Mouse (Mus musculus): ENCODE data around the gene Ube2g2. TPM values are rescaled to one million over a fixed set of nuclear protein-coding genes. Genes with fewer than 3 reads are reported as not detected.

Ube2g2 gene
- total and polyA plus RNA-seq, 3 experiments = 53.5 to 80.9 (median 74.6) TPM

- peak within 1 kb of the TSS; percentile 94 for H3K9ac ChIP-seq (ENCODE audit: low read depth, low read length)
- H3K79me2 ChIP-seq (replicated peaks; ENCODE audit: control insufficient read depth, insufficient read depth, low read length) = peaks cover 1% of the 10 kb centered on the region; the same call in 1 of the 2 replicates
- WGBS = under 1% methylated on average over 64 of the region's 64 CpGs
- intact Hi-C loops (cut with DNase I) = loop anchor here (2.0 to 5.0 kb wide), 2 partner anchors 41 to 164 kb away; partner anchors contain the start of genes Adarb1 and Ube2g2
- peaks cover 15% of the 10 kb centered on the region for H3K4me1 ChIP-seq (ENCODE audit: control insufficient read depth, insufficient read depth, low read length)
- peak within 1 kb of the TSS; percentile 91 for H3K27ac ChIP-seq
- peak within 1 kb of the TSS; percentile 65 for H3K4me3 ChIP-seq
- DNase-seq = peak; percentile 96 to 98
- peaks cover 10% of the 10 kb centered on the region for H3K36me3 ChIP-seq (ENCODE audit: control insufficient read depth, insufficient read depth, low read length)
- TF ChIP-seq POLR2A (IDR thresholded peaks at IDR 0.05; ENCODE audit: insufficient read depth, low read depth, low read length) (peak; percentile 99), EP300 (IDR thresholded peaks at IDR 0.05; ENCODE audit: insufficient read depth, low read depth, low read length) (peak; percentile 60), CTCF (IDR thresholded peaks at IDR 0.05) (no peak)
- H3K27me3 ChIP-seq (ENCODE audit: control insufficient read depth, insufficient read depth, low read length) = no peaks in the 10 kb centered on the region
These were observed 40.4 kb upstream of the Ube2g2 start, which contains the start of gene Pttg1ip for GRCm38 (mm10) chr10:77581408-77582284. Gene Pttg1ip, plus strand, starts transcription at chr10:77581720.

- Histone ChIP-seq H3K27me3 (ENCODE audit: control insufficient read depth, insufficient read depth, low read length) (no peaks in the 10 kb centered on the region), H3K4me3 (peak overlapping the region; percentile 65), H3K4me1 (ENCODE audit: control insufficient read depth, insufficient read depth, low read length) (peaks cover 20% of the 10 kb centered on the region), H3K36me3 (ENCODE audit: control insufficient read depth, insufficient read depth, low read length) (peaks cover 11% of the 10 kb centered on the region), H3K79me2 (replicated peaks; ENCODE audit: control insufficient read depth, insufficient read depth, low read length) (peaks cover 5% of the 10 kb centered on the region), H3K9ac (ENCODE audit: low read depth, low read length) (peak overlapping the region; percentile 94), H3K27ac (peak overlapping the region; percentile 91)
- TF ChIP-seq POLR2A (IDR thresholded peaks at IDR 0.05; ENCODE audit: insufficient read depth, low read depth, low read length) (no peak), EP300 (IDR thresholded peaks at IDR 0.05; ENCODE audit: insufficient read depth, low read depth, low read length) (no peak), CTCF (IDR thresholded peaks at IDR 0.05) (no peak)
- DNase-seq = no peak
- 3% methylated on average over 8 of the region's 8 CpGs for WGBS
- intact Hi-C loops (cut with DNase I) = loop anchor here (2.0 to 5.0 kb wide), 2 partner anchors 41 to 165 kb away; partner anchors contain the start of genes Adarb1 and Ube2g2
These were observed 39.8 kb upstream of the Ube2g2 start for GRCm38 (mm10) chr10:77582285-77582618.

GRCm38 (mm10) chr10:77583795-77584422 is 38.2 kb upstream of the Ube2g2 start:
- peak overlapping the region; percentile 7; the same call in 1 of the 2 replicates for H3K4me3 ChIP-seq
- H3K27me3 ChIP-seq (ENCODE audit: control insufficient read depth, insufficient read depth, low read length) = no peaks in the 10 kb centered on the region
- H3K79me2 ChIP-seq (replicated peaks; ENCODE audit: control insufficient read depth, insufficient read depth, low read length) = peaks cover 9% of the 10 kb centered on the region
- H3K27ac ChIP-seq = peak overlapping the region; percentile 91
- H3K36me3 ChIP-seq (ENCODE audit: control insufficient read depth, insufficient read depth, low read length) = peaks cover 11% of the 10 kb centered on the region
- intact Hi-C loops (cut with DNase I) = loop anchor here (2.0 to 5.0 kb wide), 2 partner anchors 39 to 167 kb away; partner anchors contain the start of genes Adarb1 and Ube2g2
- TF ChIP-seq POLR2A (IDR thresholded peaks at IDR 0.05; ENCODE audit: insufficient read depth, low read depth, low read length) (peak; percentile 46; the same call in 1 of the 2 replicates), EP300 (IDR thresholded peaks at IDR 0.05; ENCODE audit: insufficient read depth, low read depth, low read length) (peak; percentile 64), CTCF (IDR thresholded peaks at IDR 0.05) (no peak)
- WGBS = 23% methylated on average over 10 of the region's 10 CpGs
- no peak overlapping the region for H3K9ac ChIP-seq (ENCODE audit: low read depth, low read length)
- peaks cover 23% of the 10 kb centered on the region for H3K4me1 ChIP-seq (ENCODE audit: control insufficient read depth, insufficient read depth, low read length)
- DNase-seq = peak; percentile 59 to 65

GRCm38 (mm10) chr10:77586637-77587036 is 35.4 kb upstream of the Ube2g2 start:
- Histone ChIP-seq H3K9ac (ENCODE audit: low read depth, low read length) (no peak overlapping the region), H3K36me3 (ENCODE audit: control insufficient read depth, insufficient read depth, low read length) (peaks cover 11% of the 10 kb centered on the region), H3K4me1 (ENCODE audit: control insufficient read depth, insufficient read depth, low read length) (peaks cover 27% of the 10 kb centered on the region), H3K4me3 (no peak overlapping the region), H3K79me2 (replicated peaks; ENCODE audit: control insufficient read depth, insufficient read depth, low read length) (peaks cover 12% of the 10 kb centered on the region), H3K27me3 (ENCODE audit: control insufficient read depth, insufficient read depth, low read length) (no peaks in the 10 kb centered on the region), H3K27ac (no peak overlapping the region)
- peak in 1 of 2 experiments; percentile 17 for DNase-seq
- WGBS = 78% methylated on average over 3 of the region's 3 CpGs
- no peak for TF ChIP-seq CTCF (IDR thresholded peaks at IDR 0.05)
- TF ChIP-seq EP300 (IDR thresholded peaks at IDR 0.05; ENCODE audit: insufficient read depth, low read depth, low read length) = no peak
- no peak for TF ChIP-seq POLR2A (IDR thresholded peaks at IDR 0.05; ENCODE audit: insufficient read depth, low read depth, low read length)
- intact Hi-C loops (cut with DNase I) = no loop called here

DNA sequence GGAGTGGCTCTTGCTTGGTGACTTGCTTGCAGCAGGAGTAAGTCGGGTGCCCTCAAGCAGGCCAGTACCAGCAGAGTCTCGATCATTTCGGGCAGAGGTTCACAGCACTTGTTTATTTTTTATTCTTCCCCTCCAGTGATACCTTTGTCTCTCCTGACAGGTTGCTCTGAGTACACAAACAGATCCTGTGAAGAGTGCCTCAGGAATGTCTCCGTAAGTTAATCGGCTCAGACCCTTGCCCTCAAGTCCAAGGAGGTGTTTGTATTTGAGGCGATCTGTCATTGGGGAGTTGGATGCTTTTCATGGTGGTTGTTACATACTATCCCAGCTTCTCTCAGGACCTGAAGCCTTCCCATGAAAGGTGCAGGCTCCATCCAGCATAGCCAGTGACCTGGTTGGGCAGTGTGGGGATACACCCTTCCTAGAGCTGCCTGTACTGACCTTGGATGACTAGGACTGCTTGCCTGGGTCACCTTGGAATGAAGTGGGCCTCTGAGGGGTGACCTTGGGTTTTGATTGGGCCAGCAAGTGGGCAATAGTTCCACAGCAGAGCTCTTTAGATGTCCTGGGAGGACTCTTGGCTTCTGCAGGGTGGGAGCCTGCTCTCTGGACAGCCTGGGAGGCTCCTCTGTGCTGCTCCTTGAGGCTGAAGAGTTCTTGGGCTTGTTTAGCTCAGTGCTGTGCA is 34.8 kb upstream of the Ube2g2 start:
- H3K36me3 ChIP-seq (ENCODE audit: control insufficient read depth, insufficient read depth, low read length) = peaks cover 11% of the 10 kb centered on the region
- 91% methylated on average over 6 of the region's 6 CpGs for WGBS
- peak in 1 of 2 experiments; percentile 16 for DNase-seq
- no peak overlapping the region for H3K4me3 ChIP-seq
- intact Hi-C loops (cut with DNase I) = no loop called here
- H3K27ac ChIP-seq = no peak overlapping the region
- no peak overlapping the region for H3K9ac ChIP-seq (ENCODE audit: low read depth, low read length)
- no peaks in the 10 kb centered on the region for H3K27me3 ChIP-seq (ENCODE audit: control insufficient read depth, insufficient read depth, low read length)
- no peak for TF ChIP-seq POLR2A (IDR thresholded peaks at IDR 0.05; ENCODE audit: insufficient read depth, low read depth, low read length)
- TF ChIP-seq EP300 (IDR thresholded peaks at IDR 0.05; ENCODE audit: insufficient read depth, low read depth, low read length) = no peak
- no peak for TF ChIP-seq CTCF (IDR thresholded peaks at IDR 0.05)
- H3K79me2 ChIP-seq (replicated peaks; ENCODE audit: control insufficient read depth, insufficient read depth, low read length) = peaks cover 12% of the 10 kb centered on the region
- peaks cover 27% of the 10 kb centered on the region for H3K4me1 ChIP-seq (ENCODE audit: control insufficient read depth, insufficient read depth, low read length)
